Mouse (Mus musculus) layer of hippocampus, postnatal 25 days (tissue): Measurements from ENCODE around the gene Ubr4. TPM values are rescaled to one million over a fixed set of nuclear protein-coding genes. Genes with fewer than 3 reads are reported as not detected.

Experiments
- DNase-seq, 2 experiments: peaks; one replicate each; pipeline ENCODE4 v3.0.0; 2022; ENCODE audit warnings: mixed read lengths in 2 of 2, low spot score in 1 of 2; ENCODE audit errors: extremely low spot score in 1 of 2
- total RNA-seq, 2 experiments: library from RNA; stranded (reverse); gene quantifications; 2 replicates each; pipeline ENCODE4 v1.2.3; 2021

The Ubr4 gene
- total RNA-seq = 100 to 1,000 TPM; 132 to 174 TPM

DNA sequence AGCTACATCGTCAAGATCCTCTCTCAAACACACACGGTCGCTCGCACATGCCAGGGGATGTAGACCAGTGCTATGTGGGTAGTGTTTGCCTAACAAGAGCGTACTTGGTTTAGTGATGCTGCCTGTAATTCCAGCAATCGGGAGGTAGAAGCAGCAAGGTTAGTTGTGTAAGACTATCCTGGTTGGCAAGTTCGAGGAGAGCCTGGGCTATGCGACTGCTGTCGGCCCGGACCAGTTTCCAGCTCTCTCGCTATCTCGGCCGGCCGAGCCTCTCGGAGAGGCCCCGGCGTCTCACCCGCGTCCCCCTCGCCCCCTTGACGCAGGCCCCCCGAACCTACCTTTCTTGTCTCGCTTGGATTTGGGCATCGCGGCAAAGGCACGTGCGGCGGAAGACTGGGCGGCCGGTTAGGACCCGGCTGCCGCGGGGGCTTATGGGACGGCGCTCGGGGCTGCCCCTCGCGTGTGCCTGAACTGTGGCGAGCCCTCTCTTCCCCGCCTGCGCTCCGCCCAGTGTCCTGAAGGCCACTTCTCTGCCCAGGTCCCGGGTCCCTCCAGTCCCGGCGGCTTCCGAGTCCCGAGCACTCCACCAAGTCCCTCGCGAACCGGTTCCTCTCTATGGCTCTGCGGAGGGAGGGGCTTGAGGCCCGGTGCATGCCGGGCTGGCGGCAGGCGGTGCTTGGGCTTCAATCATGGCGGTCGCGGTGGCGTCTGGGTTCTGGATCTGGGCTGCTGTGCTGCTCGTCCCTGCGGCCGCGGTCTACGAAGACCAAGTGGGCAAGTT, at the start of gene Ubr4, which contains the start of the genes Mrto4 and Emc1:
Gene Ubr4 (plus strand): TSS at position 679 of the 781 bp plus-strand sequence.
Gene Mrto4 (minus strand): TSS at position 646 of the 781 bp plus-strand sequence.
Gene Emc1 (plus strand): TSS at position 657 of the 781 bp plus-strand sequence.
- peak; percentile 72 to 88 for DNase-seq

DNA sequence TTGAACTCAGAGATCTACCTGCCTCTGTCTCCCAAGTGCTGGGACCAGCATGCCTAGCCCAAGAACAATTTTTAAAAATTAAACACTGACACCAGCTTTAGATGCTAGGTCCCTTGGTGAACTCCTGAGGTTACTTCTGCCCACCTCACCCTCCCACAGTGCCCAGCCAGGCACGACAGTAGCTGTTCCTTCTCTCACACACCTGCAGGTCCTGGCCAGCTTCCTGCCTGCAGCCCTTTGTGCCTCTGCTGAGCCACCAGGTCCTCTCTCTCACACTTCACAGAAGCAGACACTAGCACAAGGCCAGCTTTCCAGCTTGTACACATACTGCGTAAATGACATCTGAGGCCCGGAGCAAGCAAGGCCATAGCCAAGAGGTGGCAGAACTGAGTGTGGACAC, 46.9 kb upstream of the Ubr4 start:
- DNase-seq = no peak

DNA sequence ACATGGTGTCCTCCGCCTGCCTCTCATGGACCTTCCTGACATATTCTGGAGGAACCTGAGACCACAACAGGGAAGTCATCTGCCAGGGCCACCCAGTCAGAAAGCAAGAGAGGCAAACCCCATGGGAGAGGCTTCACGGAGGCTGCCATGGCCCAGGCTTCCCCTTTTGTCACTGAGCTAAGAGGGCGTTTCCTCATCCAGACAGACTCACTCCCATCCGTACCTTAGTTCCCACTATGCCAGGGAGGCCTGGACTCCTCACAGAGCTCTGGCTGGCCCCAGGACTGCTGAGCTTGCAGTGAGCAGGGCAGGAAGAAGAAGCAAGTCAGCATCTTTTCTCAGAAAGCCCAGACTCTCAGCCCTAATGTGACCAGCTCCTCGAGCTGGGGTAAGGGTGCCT, 44.5 kb upstream of the Ubr4 start:
- no peak for DNase-seq

DNA sequence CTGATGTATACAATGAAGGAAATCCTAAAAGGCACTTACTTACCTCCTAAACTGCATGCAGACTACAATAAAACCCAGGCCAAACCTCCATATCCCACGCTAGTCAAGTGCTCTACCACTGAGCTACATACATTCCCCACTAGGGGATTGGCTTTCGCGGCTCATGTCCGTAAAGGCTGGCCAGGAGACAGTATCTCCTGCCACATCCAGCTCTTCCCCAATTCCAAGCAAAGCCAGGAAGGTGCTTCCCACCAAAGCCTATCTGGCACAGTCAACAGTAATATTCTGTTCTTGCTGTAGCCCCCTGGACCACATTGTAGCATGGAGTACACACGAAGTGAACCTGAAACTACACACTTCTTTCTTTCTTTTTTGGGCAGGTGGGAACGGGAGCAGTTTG, 42.8 kb upstream of the Ubr4 start:
- DNase-seq = no peak

DNA sequence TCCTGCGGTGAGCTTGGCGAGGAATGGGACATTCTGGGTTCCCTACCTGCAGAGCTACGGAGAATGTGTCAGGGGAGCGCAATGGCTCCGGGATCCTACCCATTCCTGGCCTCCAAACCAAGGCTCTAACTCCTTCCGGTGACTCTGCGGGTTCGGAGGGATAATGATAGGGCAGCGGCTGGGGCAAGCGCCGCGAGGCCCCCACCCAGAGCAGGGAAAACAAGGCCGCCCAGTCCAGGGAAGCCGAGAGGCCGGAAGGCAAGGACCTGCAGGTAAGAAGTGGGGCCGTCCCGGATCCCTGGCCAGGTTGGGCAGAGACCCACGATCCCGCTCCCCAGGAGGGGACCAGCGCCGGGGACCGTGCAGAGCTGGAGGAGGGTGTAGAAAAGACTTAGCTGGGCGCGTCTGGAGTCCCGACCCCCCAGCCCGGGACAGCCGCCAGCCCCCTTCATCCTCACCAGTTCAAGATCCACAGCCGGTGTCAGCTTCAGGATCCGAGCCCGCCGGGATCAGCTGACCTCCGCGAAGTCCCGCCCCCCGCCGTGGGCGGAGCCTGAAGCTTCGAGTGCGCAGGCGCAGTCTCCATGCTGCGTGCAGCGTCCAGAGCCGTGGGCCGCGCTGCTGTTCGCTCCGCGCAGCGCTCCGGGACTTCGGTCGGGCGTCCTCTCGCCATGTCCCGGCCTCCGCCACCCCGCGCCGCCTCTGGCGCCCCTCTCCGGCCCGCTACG, 42.1 kb upstream of the Ubr4 start, which contains the start of the genes Pqlc2 and Akr7a5:
Gene Pqlc2 (minus strand): TSS at position 538 of the 728 bp plus-strand sequence.
Gene Akr7a5 (plus strand): TSS at position 574 of the 728 bp plus-strand sequence.
- DNase-seq = peak; percentile 98 to 99

DNA sequence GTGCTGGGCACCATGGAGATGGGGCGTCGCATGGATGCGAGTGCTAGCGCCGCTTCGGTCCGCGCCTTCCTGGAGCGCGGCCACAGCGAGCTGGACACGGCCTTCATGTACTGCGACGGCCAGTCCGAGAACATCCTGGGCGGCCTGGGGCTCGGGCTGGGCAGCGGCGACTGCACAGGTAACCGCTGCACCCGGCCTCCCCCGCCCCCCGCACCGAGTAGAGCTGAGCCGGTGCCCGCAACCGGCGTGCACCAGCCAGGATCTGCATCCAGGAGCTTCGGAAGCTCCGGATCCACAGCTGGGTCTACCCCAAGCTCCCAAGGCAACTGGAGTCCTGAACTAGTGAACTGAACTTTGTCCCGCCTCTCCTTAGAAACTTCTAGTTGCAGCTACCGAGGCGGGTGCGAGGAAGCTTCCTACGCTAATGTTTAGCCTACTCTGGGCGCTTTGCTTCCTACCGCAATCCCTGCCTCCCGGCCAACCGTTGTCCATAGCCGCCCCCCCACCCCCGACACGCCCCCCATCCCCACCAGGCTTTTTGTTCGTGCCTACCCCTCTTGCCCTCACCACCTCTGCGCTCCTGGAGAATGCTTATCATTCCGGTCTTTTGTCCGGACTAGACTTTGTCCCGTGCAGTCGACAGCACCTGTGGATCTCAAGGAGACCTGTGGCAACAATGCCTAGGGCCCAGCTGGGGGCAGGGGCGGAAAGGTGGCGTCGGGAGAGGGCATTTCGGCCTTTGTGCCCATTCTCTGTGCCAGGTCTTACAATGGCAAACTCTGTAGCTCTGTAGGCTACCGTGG, 41.3 kb upstream of the Ubr4 start:
- no peak for DNase-seq

DNA sequence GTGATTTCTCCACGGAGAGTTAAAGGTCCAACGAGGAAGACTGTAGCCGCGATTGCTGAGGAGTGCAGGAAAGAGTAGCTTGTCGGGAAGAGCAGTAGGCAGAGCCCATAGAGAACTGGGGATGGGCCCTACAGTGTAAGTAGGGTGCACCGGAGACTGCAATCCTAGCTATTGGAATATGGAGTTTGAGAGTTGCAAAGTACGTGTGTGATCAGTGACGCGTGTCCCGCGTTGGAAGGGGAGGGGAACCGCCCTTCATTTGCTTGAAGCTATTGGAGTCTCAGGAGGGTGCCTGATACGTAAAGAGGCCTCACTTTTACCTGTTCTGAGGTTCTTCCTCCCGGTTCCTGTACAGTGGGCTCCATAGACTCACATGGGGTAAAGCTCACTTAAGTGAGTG, 40.7 kb upstream of the Ubr4 start:
- no peak for DNase-seq

DNA sequence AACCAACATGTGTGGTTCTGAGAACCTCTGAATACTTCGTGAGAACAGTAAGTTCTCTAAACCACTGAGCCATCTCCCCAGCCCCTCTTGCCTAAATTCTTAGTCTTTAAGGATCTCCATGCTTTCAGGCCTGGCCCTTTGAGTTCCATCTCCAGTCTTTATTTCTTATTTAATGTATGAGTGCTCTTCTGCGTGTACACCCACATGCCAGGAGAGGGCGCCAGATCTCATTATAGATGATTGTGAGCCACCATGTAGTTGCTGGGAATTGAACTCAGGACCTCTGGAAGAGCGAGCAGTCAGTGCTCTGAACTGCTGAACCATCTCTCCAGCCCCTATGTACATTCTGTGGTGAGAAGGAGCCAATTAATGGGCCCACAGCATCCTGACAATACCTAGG, 39.8 kb upstream of the Ubr4 start:
- DNase-seq = no peak

DNA sequence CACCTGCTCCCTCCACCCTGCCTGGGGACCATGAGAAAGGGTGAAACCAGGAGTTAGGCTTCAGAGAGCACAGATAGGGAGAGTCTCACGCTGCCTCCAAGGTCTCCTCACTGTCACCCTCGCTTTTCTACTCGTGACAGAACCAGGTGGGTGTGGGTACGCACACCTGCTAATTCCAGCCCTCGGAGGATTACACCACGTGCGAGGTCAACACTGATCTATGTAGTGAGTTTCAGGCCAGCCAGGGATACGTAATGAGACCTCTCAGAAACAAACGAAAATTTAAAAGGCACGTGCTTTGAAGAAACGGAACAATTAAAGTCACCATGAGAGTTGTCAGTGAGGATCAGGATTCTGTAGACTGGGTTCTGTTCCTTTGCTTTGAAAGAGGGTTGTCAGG, 34.0 kb upstream of the Ubr4 start:
- no peak for DNase-seq

DNA sequence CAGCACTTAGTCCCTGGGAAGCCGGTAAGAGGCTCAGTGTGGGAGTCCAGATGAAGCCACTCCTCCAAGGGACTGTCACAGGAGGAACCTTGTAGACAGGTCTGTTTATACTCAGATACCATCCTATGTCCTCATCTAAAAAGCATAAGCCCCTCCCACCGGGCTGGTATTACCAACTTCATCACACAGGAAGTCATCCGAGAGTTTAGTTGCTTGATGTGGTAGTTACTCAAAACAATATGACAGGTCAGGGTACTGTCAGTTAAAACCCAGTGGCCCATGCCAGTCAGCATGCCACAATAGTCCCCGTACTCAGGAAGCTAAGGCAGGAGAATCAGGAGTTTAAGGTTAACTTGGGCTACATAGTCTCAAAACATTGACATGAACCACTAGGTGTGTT, 32.7 kb upstream of the Ubr4 start:
- DNase-seq = no peak

DNA sequence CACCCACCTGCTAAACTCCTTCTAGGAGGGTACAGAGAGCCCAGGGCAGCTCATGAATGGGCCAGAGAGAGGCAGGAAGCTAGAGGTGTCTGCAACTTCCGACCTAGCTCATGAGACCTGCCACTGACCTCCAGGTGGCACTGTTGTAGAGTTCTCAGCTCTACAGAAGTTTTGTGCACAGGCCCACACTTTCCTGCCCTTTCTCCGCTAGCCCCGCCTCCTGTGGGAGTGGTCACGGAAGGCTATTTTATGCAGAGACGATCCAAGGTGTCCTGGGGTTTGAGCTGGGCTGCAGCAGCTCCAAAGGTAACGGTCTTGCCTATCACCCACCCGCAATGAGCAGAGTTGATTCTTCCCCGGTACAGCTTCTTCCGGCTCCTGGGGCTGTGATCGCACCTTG, 21.8 kb upstream of the Ubr4 start:
- DNase-seq = peak in 1 of 2 experiments; percentile 25

DNA sequence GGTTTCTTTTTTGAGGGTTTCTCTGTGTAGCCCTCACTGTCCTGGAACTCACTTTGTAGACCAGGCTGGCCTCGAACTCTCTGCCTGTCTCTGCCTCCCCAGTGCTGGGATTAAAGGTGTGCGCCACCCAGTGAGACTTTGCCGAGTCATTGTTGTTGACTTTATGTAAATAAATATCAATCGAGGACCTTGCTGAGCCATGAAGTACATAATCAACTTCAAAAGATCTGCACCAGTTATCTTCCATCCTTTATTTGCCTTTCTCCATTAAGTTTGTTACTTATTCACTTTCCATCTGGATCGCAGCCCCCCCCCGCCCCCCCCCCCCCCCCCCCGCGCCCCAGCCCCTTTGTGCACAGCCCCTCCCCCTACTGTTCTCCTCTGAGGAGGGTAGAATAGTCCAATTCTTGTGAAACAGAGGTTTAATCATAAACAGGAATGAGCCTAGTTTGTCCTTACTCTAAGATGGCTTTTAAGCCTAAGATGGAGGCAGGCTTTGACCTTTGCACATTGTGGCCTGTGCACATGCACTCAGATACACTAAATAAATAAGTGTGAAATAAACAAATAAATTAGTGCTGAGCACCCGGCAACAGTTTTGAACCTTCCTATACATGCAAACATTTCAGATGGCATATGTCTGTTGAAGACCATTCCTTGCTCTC, 17.6 kb upstream of the Ubr4 start:
- DNase-seq = no peak

DNA sequence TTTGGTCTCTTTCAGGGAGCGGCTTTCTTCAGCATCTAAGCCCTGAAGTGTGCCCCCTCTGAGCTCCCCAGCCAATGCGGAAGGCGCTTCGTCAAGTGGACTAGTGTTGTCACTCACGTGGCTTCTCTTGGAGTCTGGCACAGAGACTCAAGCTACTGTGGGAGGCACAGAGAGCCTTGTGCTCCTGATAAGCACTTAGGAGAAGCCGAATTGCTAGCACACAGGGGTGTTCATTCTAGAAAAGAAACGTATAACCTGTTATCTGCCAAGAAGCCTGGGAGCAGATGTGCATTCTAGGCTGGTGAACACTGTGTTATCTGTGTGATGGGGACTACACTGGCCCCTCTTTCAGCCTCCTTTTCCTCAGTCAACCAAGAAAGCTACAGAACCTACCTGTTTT, 16.9 kb upstream of the Ubr4 start:
- DNase-seq = no peak

DNA sequence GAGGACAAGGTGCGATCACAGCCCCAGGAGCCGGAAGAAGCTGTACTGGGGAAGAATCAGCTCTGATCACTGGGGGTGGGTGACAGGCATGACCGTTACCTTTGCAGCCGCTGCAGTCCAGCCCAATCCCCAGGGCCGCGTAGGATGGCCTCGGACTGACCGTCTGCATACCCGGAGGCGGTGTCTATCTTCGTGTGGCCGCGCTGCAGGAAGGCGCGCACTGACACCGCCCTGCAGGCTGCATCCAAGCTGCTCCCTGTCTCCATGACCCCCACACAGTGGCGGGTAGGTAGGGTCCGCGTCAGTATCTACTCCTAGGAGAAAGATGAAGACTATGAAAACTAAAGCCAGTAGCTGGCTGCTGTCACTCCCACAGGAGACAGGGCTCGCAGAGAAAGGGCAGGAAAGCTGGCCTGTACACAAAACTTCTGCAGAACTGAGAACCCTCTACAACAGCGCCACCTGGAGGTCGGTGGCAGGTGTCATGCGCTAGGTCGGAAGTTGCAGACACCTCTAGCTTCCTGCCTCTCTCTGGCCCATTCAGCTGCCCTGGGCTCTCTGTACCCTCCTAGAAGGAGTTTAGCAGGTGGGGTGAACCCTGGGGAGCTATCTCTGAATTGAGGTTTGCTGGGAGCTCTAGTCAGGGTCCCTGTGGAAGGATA, 15.5 kb upstream of the Ubr4 start:
- DNase-seq = peak; percentile 40 to 86

DNA sequence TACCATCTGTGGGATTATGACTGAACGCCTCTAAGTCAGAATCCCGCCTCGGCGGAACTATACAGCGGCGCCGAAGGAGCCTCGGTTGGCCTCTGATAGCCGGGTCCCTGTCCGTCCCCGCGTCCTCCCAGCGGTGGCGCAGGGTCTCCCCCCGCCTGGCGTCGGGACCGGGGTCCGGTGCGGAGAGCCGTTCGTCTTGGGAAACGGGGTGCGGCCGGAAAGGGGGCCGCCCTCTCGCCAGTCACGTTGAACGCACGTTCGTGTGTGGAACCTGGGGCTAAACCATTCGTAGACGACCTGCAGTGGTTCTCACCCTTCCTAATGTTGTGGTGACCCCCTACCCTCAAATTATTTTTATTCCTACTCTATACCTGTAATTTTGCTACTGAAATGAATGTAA, 14.3 kb upstream of the Ubr4 start:
- no peak for DNase-seq

DNA sequence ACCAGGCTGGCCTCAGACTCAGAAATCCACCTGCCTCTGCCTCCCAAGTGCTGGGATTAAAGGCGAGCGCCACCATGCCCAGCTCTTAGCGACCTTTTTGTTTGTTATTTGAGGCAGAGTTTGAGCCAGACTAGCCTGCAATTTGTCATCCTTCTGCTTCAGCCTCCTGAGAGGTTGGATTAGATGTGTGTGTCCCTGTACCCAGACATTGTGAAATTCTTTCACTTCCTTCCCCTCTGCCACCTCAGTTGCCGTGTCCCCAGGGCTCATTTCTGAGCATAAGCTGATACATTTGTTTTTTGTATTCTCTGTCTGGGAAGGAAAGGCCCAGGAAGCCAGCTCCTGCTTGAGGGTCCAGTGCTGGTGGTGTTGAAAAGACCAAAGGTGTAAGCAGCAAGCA, 11.6 kb upstream of the Ubr4 start:
- no peak for DNase-seq

DNA sequence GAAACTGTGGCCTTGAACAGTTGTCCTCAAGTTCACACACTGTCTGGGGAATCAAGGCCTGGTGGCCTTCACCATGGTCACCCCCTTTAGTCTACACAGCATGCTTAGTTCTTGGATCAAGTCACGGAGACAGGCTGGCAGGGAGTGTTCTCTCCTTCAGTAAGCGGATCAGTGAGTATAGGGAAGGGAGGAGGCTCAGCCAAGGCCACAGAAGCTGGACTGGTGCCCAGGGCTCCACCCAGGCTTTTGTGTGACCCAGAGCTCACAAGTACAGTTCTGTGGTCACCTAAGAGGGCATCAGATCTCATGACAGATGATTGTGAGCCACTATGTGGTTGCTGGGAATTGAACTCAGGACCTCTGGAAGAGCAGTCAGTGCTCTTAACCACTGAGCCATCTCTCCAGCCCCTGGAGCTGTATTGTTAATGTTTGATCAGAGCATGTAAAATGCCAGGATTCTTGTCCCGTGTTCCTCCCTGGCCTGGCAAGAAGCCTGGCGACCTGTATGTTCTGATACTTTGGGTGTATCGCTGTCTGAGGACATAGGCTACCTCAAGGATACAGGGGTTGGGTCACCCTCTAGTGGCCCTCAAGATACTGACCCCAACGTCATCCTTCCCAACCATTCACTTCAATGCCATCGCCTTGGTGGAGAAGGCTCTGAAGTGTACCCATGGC, 10.7 kb upstream of the Ubr4 start:
- DNase-seq = no peak

DNA sequence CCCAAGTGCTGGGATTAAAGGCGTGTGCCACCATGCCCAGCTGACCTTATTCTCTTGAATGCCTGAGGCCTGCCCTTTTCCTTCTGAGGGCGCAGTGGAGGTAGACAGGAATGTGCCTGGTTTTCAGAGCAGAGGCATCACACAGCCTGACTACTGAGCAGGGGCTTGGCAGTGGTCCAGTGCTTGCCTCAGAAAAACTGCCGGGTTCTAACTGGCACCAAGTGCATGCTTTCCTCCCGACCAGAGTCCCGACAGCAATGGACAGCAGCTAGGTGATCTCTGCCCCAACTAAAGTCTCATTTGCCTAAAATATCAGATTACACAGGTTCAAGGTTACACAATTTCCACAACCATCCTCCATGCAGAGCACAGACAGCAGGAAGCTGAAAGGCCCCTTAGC, 8.7 kb upstream of the Ubr4 start:
- peak in 1 of 2 experiments; percentile 53 for DNase-seq

DNA sequence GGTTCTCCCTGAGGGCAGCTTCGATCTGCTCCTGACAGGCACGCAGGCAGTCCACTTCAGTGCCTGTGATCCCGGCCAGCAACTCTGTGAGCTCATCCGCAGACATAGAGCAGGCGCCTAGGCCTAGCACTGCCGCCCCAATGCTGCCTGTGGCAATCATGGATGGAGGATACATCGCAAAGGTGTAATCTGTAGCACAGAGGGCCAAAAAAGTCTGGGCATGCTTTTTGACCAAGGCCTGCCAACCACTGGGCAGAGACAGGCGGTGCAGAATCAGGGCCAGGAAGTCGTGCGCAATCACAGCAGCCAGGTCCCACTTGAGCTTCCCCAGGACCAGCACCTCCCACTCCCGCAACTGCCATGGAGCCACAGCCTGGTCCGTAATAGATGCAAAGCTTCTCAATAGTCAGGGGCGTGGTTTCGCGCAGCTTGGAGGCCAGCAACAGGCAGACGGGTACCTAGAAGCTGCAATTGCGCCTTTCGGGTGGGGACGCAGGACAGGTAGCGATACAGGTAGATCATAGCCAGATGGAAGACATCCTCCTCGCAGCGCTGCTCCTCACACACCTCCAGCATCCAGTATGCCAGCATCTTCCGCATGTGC, 6.9 kb upstream of the Ubr4 start:
- DNase-seq = no peak
